Mouse (Mus musculus): ENCODE results near the gene Reg4. TPM values are rescaled to one million over a fixed set of nuclear protein-coding genes. Genes with fewer than 3 reads are reported as not detected.

The Reg4 gene
- polyA plus RNA-seq, 1 experiment from 2014 or later, result not detected

DNA sequence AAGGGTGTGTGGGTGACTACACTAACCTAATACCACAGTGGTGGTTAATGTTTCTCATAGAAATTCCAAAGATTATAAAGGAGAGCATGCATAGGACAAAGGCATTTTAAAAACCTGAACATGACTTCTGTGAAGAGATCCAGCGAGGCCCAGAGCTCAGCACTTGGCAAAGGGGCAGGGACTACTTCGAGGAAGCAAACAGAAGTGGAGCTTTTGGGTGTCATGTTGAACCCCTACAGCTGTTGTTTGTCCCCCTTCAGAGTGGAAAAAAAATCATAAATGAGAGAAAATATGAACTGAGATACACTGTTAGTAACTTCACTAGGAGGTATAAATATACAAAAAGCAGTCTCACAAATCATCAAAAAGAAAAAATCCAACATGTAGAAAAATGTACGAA is 1.3 kb downstream of the Reg4 start:
- no peaks in the 10 kb centered on the region for H3K36me3 ChIP-seq
- H3K4me3 ChIP-seq, result no peak overlapping the region
- WGBS, result 90% methylated on average over 3 of the region's 3 CpGs
- peaks cover 14% of the 10 kb centered on the region for H3K27me3 ChIP-seq (ENCODE audit: insufficient read depth, poor library complexity, severe bottlenecking)
- no peaks in the 10 kb centered on the region for H3K9me3 ChIP-seq
- DNase-seq (ENCODE audit: low spot score), result no peak
- peaks cover 4% of the 10 kb centered on the region; the same call in 1 of the 2 replicates for H3K4me1 ChIP-seq (replicated peaks)
- H3K27ac ChIP-seq, result no peak overlapping the region

GRCm38 (mm10) chr3:98223783-98224580 is 2.0 kb downstream of the Reg4 start:
- DNase-seq (ENCODE audit: low spot score), result peak; percentile 68
- Histone ChIP-seq H3K4me1 (replicated peaks) (peaks cover 4% of the 10 kb centered on the region; the same call in 1 of the 2 replicates), H3K27me3 (ENCODE audit: insufficient read depth, poor library complexity, severe bottlenecking) (peaks cover 16% of the 10 kb centered on the region), H3K27ac (peak overlapping the region; percentile 29; the same call in 1 of the 2 replicates), H3K9me3 (no peaks in the 10 kb centered on the region), H3K4me3 (no peak overlapping the region), H3K36me3 (no peaks in the 10 kb centered on the region)
- 14% methylated on average over 9 of the region's 9 CpGs for WGBS

DNA sequence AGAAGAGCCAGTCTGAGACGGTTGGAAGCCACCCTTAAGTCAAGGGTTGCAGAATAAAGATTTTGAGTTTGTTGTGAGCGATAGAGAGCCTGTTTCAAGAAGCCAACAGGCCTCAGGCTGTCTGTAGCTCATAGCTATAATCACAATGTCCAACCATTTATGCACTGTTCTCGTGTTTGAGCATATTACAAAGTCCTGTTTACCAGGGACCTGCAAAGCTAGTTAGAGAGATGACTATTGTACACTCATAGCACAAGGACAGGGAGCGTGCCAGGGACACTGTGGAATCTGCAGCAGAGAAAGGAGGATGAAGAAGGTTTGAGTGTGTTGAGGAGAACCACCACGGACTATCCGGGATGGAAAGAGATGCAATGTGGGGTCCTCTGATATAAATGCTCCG is 3.0 kb downstream of the Reg4 start:
- Histone ChIP-seq H3K27me3 (ENCODE audit: insufficient read depth, poor library complexity, severe bottlenecking) (peaks cover 16% of the 10 kb centered on the region), H3K9me3 (no peaks in the 10 kb centered on the region), H3K36me3 (no peaks in the 10 kb centered on the region), H3K4me1 (replicated peaks) (peaks cover 4% of the 10 kb centered on the region; the same call in 1 of the 2 replicates), H3K27ac (no peak overlapping the region), H3K4me3 (no peak overlapping the region)
- 88% methylated on average over 7 of the region's 7 CpGs for WGBS
- DNase-seq (ENCODE audit: low spot score), result no peak

- WGBS, result 62% methylated on average over 2 of the region's 2 CpGs
- H3K9me3 ChIP-seq, result no peaks in the 10 kb centered on the region
- no peak overlapping the region for H3K4me3 ChIP-seq
- H3K36me3 ChIP-seq, result no peaks in the 10 kb centered on the region
- no peak overlapping the region for H3K27ac ChIP-seq
- no peak for DNase-seq (ENCODE audit: low spot score)
- H3K27me3 ChIP-seq (ENCODE audit: insufficient read depth, poor library complexity, severe bottlenecking), result peaks cover 16% of the 10 kb centered on the region
- H3K4me1 ChIP-seq (replicated peaks), result peaks cover 4% of the 10 kb centered on the region; the same call in 1 of the 2 replicates
Measured at GRCm38 (mm10) chr3:98225746-98226145, 3.8 kb downstream of the Reg4 start.

GRCm38 (mm10) chr3:98226988-98227610 is 5.1 kb downstream of the Reg4 start:
- WGBS, result 36% methylated on average over 19 of the region's 19 CpGs

DNA sequence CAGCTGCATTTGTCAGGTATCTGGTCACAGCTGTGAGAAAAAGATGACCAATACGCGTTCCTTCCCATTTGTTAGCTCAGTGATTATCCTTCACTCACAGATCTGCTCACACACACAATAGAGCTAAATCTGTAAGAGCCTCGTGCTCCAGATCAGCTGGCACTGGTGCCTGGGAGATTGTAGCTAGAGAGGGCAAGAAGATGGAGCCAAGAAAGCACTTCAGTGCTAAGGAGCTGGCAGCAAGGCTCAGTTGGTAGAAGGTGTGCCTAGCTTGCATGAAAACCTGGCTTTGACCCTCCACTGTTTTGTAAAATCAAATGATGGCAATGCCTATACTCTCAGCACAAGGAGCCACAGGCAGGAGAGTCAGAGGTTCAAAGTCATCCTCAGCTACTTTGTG is 5.8 kb downstream of the Reg4 start:
- 79% methylated on average over 3 of the region's 3 CpGs for WGBS
- DNase-seq (ENCODE audit: low spot score), result no peak

More at GRCm38 (mm10) chr3:98226988-98227610, 5.1 kb downstream of the Reg4 start:
- no peaks in the 10 kb centered on the region for H3K36me3 ChIP-seq
- no peak overlapping the region for H3K27ac ChIP-seq
- H3K4me3 ChIP-seq, result no peak overlapping the region
- peaks cover 4% of the 10 kb centered on the region; the same call in 1 of the 2 replicates for H3K4me1 ChIP-seq (replicated peaks)
- peak; percentile 86 for DNase-seq (ENCODE audit: low spot score)
- H3K27me3 ChIP-seq (ENCODE audit: insufficient read depth, poor library complexity, severe bottlenecking), result peaks cover 16% of the 10 kb centered on the region
- H3K9me3 ChIP-seq, result no peaks in the 10 kb centered on the region

DNA sequence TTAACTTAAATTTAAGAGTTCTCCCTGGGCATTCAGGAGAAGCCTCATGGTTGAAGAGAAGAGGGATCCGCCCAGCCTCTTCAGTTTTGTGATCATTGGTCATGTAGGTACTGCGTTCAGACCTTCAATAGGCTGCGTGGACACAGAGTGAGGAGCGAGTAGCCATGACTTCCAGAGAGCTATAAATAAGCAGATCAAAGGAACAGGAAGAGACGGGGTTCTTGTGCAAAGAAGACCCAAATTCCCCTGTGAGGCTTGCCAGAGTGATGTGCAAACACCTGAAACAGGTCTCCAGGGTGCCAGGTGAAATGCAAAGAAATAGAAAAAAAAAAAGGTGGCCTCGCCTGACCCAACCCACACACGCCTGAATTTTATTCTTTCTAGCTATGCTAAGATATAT is 8.0 kb downstream of the Reg4 start:
- 85% methylated on average over 7 of the region's 7 CpGs for whole genome bisulfite sequencing
- no peaks in the 10 kb centered on the region for H3K9me3 ChIP-seq
- no peak for DNase-seq (ENCODE audit: low spot score)
- no peak overlapping the region for H3K4me3 ChIP-seq
- H3K27me3 ChIP-seq (ENCODE audit: insufficient read depth, poor library complexity, severe bottlenecking), result peaks cover 16% of the 10 kb centered on the region
- H3K36me3 ChIP-seq, result no peaks in the 10 kb centered on the region
- no peak overlapping the region for H3K27ac ChIP-seq
- no peaks in the 10 kb centered on the region; the same call in 1 of the 2 replicates for H3K4me1 ChIP-seq (replicated peaks)

More for the DNA sequence above, 5.8 kb downstream of the Reg4 start:
- Histone ChIP-seq H3K36me3 (no peaks in the 10 kb centered on the region), H3K4me3 (no peak overlapping the region), H3K27me3 (ENCODE audit: insufficient read depth, poor library complexity, severe bottlenecking) (peaks cover 16% of the 10 kb centered on the region), H3K4me1 (replicated peaks) (peaks cover 4% of the 10 kb centered on the region; the same call in 1 of the 2 replicates), H3K27ac (no peak overlapping the region), H3K9me3 (no peaks in the 10 kb centered on the region)

DNA sequence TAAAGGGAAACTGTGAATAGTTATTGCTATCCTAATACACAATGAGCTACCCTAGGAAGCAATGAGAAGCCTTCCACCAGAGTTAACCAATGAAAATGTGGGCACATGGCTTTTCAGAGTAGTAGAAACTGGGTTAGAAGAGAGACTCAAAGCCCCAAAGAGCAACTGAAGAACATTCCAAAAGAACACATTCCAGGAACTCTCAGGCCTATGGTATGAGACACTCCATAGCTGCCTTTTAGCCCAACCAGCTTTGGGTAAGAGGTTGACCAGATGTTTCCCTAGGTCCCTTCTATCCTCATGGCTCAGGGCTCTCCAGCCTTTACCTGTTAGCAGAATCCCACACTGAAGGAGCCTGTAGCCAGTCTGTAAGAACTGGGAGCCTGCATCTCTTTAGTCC is 11.5 kb downstream of the Reg4 start:
- DNase-seq (ENCODE audit: low spot score), result no peak
- Histone ChIP-seq H3K4me1 (replicated peaks) (peaks cover 14% of the 10 kb centered on the region; the same call in 1 of the 2 replicates), H3K4me3 (no peak overlapping the region), H3K36me3 (no peaks in the 10 kb centered on the region), H3K27me3 (ENCODE audit: insufficient read depth, poor library complexity, severe bottlenecking) (no peaks in the 10 kb centered on the region), H3K9me3 (no peaks in the 10 kb centered on the region), H3K27ac (no peak overlapping the region)

DNA sequence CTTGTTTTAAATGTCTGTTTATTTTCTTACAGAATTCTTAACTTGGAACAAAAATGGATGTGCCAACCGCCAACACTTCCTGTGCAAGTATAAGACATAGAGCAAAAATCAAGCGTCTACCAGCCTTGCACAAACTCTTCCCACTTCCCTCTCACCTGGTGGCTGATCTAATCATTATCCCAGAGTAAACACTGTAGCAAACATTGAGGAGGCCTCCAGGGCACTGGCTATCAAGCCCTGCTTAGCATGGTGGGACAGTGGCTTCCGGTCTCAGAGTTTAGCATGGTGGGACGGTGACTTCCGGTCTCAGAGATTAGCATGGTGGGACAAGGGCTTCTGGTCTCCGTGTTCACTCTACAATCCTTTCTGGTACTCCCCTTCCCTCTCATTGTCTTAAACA is 14.3 kb downstream of the Reg4 start:
- no peak for DNase-seq (ENCODE audit: low spot score)
- Histone ChIP-seq H3K36me3 (no peaks in the 10 kb centered on the region), H3K27me3 (ENCODE audit: insufficient read depth, poor library complexity, severe bottlenecking) (no peaks in the 10 kb centered on the region), H3K4me3 (no peak overlapping the region), H3K4me1 (replicated peaks) (peaks cover 19% of the 10 kb centered on the region; the same call in 1 of the 2 replicates), H3K27ac (0 out of 2 replicates have a peak overlapping the region, but pooled peaks have one; percentile 12), H3K9me3 (no peaks in the 10 kb centered on the region)
- 92% methylated on average over 6 of the region's 6 CpGs for WGBS

GRCm38 (mm10) chr3:98237240-98237639 is 15.3 kb downstream of the Reg4 start:
- no peaks in the 10 kb centered on the region for H3K36me3 ChIP-seq
- H3K9me3 ChIP-seq, result no peaks in the 10 kb centered on the region
- no peak overlapping the region for H3K27ac ChIP-seq
- no peaks in the 10 kb centered on the region for H3K27me3 ChIP-seq (ENCODE audit: insufficient read depth, poor library complexity, severe bottlenecking)
- 64% methylated on average over 5 of the region's 5 CpGs for WGBS
- H3K4me1 ChIP-seq (replicated peaks), result peaks cover 23% of the 10 kb centered on the region; the same call in 1 of the 2 replicates
- H3K4me3 ChIP-seq, result no peak overlapping the region
- no peak for DNase-seq (ENCODE audit: low spot score)

DNA sequence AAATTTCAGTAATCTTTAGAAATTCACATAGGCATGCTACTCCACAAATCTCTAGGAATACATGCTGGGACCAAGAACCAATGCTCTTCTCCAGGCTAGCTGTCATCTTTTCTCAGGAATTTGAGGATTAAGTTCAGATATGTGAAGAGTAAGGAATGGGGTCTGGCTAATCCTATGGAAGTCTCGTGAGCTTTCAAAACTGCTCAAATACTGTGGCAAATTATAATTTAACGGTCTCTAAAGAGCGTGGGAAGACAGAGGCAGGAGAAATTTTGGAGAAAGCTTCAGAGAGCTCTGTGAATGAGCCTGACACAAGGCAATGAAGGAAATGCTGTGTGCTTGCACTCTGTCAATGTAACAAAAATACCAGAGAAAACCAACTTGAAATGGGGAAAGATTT is 16.2 kb downstream of the Reg4 start:
- Histone ChIP-seq H3K4me3 (no peak overlapping the region), H3K9me3 (no peaks in the 10 kb centered on the region), H3K27me3 (ENCODE audit: insufficient read depth, poor library complexity, severe bottlenecking) (no peaks in the 10 kb centered on the region), H3K27ac (no peak overlapping the region), H3K36me3 (no peaks in the 10 kb centered on the region), H3K4me1 (replicated peaks) (peaks cover 27% of the 10 kb centered on the region; the same call in 1 of the 2 replicates)
- 63% methylated on average over 3 of the region's 3 CpGs for WGBS
- DNase-seq (ENCODE audit: low spot score), result no peak

- no peak overlapping the region for H3K27ac ChIP-seq
- no peaks in the 10 kb centered on the region for H3K27me3 ChIP-seq (ENCODE audit: insufficient read depth, poor library complexity, severe bottlenecking)
- no peak overlapping the region for H3K4me3 ChIP-seq
- peaks cover 40% of the 10 kb centered on the region for H3K4me1 ChIP-seq (replicated peaks)
- no peaks in the 10 kb centered on the region for H3K9me3 ChIP-seq
- 81% methylated on average over 3 of the region's 3 CpGs for WGBS
- no peak for DNase-seq (ENCODE audit: low spot score)
- no peaks in the 10 kb centered on the region for H3K36me3 ChIP-seq
Measured at GRCm38 (mm10) chr3:98242051-98242450, 20.1 kb downstream of the Reg4 start.

DNA sequence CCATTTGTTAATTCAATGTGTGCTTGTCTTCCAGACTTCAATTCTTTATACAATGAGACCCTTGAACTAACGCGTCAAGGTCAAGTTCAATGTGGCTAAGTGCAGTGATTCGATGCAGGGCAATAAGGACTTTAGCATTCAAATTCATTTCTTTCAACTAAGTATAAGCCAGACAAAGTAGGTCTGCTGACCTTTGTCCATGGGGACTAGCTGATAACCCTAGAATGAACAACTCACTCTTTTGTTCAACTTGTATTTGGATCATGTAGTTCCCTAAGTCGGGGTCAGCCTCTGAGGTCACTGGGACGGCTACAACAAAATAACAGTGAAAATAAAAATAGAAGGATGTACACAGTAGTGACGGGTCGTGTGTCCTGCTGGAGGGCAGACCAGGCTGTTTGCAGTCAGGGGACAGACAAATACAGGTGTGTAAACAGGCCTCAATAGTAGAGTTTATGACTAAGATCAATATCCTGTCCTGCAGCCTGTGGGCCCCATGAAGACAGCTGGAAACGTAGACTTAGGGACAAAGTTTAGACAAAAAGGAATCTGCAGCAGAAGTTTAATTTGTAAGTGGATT is 20.6 kb downstream of the Reg4 start:
- Histone ChIP-seq H3K27me3 (ENCODE audit: insufficient read depth, poor library complexity, severe bottlenecking) (no peaks in the 10 kb centered on the region), H3K4me3 (no peak overlapping the region), H3K9me3 (no peaks in the 10 kb centered on the region), H3K27ac (no peak overlapping the region), H3K4me1 (replicated peaks) (peaks cover 38% of the 10 kb centered on the region), H3K36me3 (no peaks in the 10 kb centered on the region)
- no peak for DNase-seq (ENCODE audit: low spot score)
- WGBS, result 65% methylated on average over 8 of the region's 8 CpGs

Measured in hindbrain, embryonic 10.5 days (tissue).